Mouse (Mus musculus) spleen, adult 12 weeks (tissue): ENCODE results near the gene Iqcj.

Source experiments
- DNase-seq: peaks from one replicate; pipeline ENCODE4 v3.0.0; 2022; ENCODE audit warnings: low spot score

Gene Iqcj

DNA sequence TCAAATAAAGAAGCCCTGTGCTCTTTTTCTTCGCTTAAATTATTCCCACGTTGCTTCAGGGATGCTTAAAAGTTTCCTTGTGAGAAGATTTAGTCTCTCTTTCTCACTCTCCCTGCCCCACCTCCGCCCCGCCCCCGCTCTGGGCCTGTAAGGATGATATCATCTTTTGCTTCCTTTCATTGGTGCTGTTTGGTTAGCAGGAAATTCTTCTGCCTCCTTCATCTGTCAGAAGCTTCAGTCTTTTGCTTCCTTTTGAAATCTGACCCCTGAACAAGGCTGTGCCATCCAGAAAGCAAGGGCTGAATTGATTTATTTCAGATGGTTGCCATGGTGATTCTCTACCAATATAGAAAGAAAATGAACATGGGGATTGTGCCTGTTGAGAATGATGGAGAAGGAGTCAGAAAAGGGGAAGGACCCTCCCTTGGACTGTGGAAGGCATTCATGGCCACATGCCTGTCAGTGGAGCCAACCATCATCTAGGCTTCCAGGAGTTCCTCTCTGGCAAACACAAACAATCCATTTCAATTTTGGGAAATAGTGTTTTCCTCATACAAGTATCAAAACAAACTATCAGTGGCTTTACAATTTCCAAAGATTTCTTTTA lies 62.5 kb downstream of the Iqcj start:
- DNase-seq = no peak

GRCm38 (mm10) chr3:67959672-67960071 lies 67.7 kb downstream of the Iqcj start:
- no peak for DNase-seq

- DNase-seq = no peak
Observed at GRCm38 (mm10) chr3:67960133-67960532, 68.1 kb downstream of the Iqcj start.

DNA sequence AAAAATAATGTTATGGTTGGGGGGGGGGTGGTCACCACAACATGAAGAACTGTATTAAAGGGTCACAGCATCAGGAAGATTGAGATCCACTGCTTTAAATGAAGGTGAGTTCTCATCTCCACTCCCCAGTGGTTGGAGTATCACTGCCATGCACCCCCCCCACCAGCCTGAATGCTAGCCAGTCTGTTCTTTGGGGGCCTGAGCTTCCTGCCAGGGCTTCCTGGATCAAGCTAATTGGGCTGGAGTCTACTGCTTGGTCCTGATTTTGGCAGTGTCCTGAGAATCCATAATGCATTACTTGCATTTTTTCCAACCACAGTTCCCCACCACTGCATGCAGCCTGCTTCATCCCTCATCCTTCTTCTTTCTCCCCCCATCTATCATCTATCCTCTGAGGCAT lies 68.7 kb downstream of the Iqcj start:
- DNase-seq = no peak

DNA sequence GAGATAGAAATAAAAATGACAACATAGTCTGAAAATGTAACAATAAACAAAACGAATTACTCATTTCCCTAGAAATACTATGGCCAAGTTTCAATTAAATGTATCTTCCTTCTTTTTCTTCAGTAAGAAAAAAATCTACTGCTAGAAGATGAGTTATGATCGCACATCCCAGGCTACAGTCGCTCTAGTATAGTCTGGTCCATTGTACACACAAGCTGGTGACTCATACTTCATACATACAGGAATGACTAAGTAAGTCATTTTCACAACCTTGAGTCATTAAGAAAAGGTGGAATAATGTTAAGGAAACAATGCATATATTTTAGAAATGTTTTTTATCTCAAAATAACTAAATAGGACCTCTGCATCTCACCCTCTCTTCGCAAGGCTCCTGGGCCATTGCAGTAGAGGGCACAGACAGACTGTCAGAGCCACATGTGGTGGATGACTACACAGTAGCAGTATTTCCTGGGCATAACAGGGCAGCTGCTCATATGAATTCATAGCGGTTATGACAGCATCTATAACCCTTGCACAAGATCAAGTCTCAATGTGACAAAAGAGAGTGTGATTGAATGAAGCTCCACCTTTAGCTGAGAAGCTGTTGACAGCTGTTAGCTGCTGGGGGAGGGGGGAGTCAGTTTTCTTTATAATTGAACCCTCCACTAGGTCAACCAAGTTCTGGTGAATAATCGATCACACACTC lies 70.1 kb downstream of the Iqcj start:
- no peak for DNase-seq

DNA sequence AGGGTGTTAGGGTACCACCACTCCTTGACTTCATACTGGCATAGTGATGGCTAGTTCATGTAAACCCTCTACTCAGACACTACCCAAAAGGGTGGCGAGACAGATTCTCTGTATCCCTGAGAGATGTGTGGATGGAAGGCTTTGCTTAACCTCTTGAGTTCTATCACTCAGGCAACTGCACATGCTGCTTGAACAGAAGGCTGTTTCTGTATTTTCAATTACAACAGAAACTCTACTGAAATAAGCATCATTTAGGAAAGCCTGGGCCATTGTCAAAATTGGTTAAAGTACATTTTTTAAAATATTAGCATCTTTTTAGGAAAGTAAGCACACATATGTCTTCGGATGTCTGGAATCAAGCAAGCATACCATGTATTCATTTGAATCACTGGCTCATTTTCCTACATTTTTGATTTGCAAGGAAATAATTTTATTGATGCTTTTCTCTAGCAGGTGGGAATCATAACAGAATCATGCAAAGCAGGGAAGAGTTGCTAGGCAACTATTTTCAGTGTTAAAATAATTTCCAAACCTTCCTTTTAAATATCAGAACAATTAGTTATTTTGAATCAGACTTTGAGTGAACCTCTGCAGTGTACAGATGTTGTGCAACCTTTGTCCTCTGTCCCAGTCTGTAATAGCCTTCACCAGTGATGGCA lies 82.4 kb downstream of the Iqcj start:
- DNase-seq = no peak

- no peak for DNase-seq
Observed at GRCm38 (mm10) chr3:67980006-67980405, 88.0 kb downstream of the Iqcj start.

DNA sequence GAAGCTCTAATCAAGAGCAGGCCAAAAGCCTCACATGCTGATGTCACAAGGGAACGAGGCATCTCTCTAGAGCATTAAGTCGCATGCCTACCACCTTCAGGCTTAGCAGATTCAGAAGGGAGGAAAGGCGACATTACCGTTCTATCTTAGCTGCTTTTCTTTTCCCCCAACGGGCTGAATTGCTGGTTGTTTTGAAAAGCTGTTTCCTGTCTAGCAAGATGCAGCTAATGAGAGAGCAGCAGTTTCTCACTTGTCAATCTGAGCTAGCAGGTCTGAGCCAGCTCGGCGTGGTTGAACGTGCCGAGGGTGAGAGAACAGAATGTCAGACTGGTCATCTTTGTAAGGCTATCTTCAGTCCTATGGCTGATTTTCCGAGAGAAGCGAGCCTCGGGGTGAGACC lies 91.3 kb downstream of the Iqcj start:
- no peak for DNase-seq

GRCm38 (mm10) chr3:68002415-68002814 lies 110.4 kb downstream of the Iqcj start:
- DNase-seq = no peak

DNA sequence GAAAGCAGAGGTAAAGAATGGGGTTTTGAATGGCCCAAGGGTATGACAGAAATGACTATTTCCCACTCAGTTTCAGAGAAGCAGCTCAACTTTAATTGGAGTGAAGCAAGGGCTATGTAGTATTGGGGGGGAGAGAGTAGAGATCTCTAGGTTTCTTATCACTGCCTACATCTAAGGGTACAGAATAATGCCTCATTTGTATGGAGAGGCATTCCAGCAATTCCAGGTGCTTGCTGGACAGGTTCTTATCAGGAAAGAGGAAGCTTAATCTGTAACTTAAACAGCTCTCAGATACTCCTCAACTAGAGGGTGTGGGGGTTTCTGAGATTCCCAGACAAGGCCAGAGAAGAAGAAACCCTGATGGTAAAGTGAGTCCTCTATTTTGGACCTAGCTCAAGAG lies 120.3 kb downstream of the Iqcj start:
- no peak for DNase-seq

DNA sequence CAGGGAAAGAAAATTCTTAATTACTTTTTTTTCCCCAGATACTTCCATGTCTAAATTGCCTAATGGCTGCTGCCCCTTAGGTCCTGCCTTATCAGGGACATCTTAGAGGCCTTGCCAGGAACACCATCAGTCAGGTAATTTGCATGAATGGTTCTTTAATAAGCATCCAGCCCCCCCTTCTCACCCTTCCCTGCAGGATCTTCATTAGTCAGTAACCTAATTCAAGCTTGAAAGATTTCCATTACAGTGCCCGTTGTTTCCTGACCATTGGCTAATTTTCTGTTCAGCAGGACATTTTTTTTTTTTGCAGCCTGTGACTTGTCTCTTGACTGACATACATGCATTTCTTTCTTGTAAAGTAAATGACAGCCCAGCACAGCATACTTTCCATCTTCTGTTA lies 123.8 kb downstream of the Iqcj start:
- no peak for DNase-seq

DNA sequence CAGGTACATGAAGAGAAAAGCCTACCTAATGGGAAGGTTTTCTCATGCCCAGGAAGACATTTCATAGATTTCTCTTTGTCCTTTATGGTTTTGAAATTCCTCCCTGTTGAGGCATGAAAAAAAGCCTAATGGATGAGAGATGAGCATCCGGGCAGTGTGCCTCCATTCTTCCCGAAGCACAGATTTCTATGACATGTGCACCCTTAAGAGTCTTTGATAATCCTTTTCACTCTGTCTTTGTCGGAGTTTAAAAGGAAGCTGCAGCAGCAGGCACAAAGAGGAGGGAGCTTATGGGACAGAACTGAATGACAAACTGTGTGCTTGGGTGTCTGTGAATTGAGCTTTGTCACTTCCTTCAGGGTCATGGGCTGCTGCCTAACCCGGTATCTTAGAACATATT lies 127.4 kb downstream of the Iqcj start:
- no peak for DNase-seq

GRCm38 (mm10) chr3:68036097-68036496 lies 144.1 kb downstream of the Iqcj start:
- DNase-seq = no peak

- DNase-seq = no peak
Observed at GRCm38 (mm10) chr3:68042951-68043350, 150.9 kb downstream of the Iqcj start.

GRCm38 (mm10) chr3:68045475-68046416 lies 153.7 kb downstream of the Iqcj start:
- DNase-seq = no peak

DNA sequence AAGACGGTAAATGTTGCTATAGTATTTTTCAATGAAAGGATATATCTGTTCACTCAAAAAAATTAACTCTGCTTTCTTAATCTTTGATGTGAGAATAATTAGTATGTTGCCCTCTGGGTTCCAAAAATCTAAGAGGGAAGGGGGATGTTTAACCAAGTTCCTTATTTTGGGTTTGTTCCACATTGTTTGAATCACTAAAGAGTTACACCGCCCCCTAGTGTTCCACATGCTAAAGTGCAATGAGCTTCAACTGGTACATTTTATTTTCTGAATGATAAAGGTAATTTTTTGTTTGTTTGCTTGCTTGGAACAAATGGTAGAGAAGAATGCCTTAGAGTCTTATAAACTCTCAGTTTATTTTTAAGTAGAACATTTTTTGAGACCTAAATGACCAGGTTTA lies 161.5 kb downstream of the Iqcj start:
- no peak for DNase-seq

DNA sequence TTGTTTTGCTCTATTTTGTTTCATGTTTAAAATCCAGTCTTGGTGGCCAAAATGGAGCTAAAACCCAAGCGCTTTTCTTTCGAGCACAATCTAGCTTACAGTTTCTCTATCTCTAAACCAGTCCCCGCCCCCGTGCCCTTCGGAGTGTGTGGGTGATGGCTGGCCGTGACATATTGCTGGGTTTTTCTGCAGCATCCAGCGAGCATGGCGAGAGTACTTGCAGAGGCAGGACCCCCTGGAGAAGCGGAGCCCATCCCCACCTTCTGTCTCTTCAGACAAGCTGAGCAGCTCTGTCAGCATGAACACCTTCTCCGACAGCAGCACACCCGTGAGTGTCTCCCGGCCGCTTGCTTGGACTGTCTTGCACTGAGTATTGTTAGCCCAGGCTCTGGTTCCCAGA lies 163.1 kb downstream of the Iqcj start:
- DNase-seq = no peak

- peak; percentile 37 for DNase-seq
Observed at GRCm38 (mm10) chr3:68056373-68057275, 164.6 kb downstream of the Iqcj start.

GRCm38 (mm10) chr3:68059162-68059800 lies 167.3 kb downstream of the Iqcj start:
- no peak for DNase-seq

DNA sequence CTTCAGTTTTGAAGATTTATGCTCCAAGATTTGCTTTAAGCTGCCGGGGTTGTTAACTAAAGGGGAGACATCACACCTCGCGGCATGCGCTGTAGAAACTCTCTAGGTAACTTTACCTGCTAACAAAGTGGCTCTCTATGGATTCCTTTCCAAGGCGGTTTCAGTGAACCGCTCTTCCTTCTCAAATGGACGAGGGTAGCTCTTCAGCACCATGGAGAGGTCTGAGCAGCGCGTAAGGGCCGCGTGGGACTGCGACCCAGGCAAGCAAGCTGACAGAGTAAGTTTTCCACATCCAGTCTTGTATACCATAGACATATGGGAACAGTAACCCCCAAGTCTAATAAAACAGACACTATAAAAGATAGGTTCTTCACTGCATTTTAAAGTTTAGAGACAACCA lies 172.7 kb downstream of the Iqcj start, which contains the start of gene Schip1:
Schip1 (plus strand) TSS at position 72 of the 400 bp plus-strand sequence.
- no peak for DNase-seq
